Mouse (Mus musculus) liver, embryonic 14.5 days (tissue): ENCODE measurements around the gene Chn2. TPM values are rescaled to one million over a fixed set of nuclear protein-coding genes. Genes with fewer than 3 reads are reported as not detected.
A peak's percentile ranks its signal among the peaks of the same experiment; 100 is the strongest.

Source experiments
- ATAC-seq: fragments of 200-750 bp; cut with Nextera tagmentation; 2 replicates; pipeline ENCODE4 v1.8.0; 2017; ENCODE audit warnings: moderate number of reproducible peaks, mild to moderate bottlenecking, moderate library complexity; ENCODE audit not compliant: insufficient read depth
- DNase-seq, 3 experiments: peaks; one replicate each; pipeline ENCODE4 v3.0.0-alpha.2; 2012 to 2013; ENCODE audit warnings: low read depth in 3 of 3, low spot score in 3 of 3
- H3K27ac ChIP-seq: fragments of 300-500 bp; sonication (generic); 2 replicates; pipeline ENCODE4 v1.5.1; 2014; ENCODE audit warnings: moderate library complexity, mild to moderate bottlenecking, control low read depth, inconsistent platforms
- H3K27me3 ChIP-seq: fragments of 300-500 bp; sonication (generic); 2 replicates; pipeline ENCODE4 v1.6.1; 2014; ENCODE audit warnings: mild to moderate bottlenecking, low read length, moderate library complexity; ENCODE audit not compliant: control insufficient read depth, insufficient read depth
- H3K36me3 ChIP-seq: fragments of 300-500 bp; sonication (generic); replicated peaks from 2 replicates; pipeline ENCODE4 v1.6.1; 2014; ENCODE audit warnings: low read depth; ENCODE audit not compliant: control insufficient read depth, insufficient read depth
- H3K4me1 ChIP-seq, 2 experiments: fragments of 200-500 bp in 1 of 2; fragments of 300-500 bp in 1 of 2; sonication (generic) in 1 of 2; replicated peaks; 2 replicates each; pipeline ENCODE4 v1.6.1; 2012 to 2014; ENCODE audit warnings: antibody characterized with exemption in 1 of 2, inconsistent platforms in 1 of 2, low read length in 1 of 2; ENCODE audit not compliant: control insufficient read depth in 2 of 2, insufficient read depth in 2 of 2
- H3K4me2 ChIP-seq: fragments of 300-500 bp; sonication (generic); 2 replicates; pipeline ENCODE4 v1.6.1; 2014; ENCODE audit warnings: low read depth, mild to moderate bottlenecking, control low read depth, moderate library complexity
- H3K4me3 ChIP-seq, 2 experiments: fragments of 200-500 bp in 1 of 2; fragments of 300-500 bp in 1 of 2; sonication (generic) in 1 of 2; 2 replicates each; pipeline ENCODE4 v1.5.1; 2012 to 2014; ENCODE audit warnings: low read depth in 2 of 2, low read length in 2 of 2, mild to moderate bottlenecking in 2 of 2, control low read depth in 1 of 2, inconsistent platforms in 1 of 2, moderate library complexity in 1 of 2; ENCODE audit not compliant: insufficient read depth in 1 of 2
- H3K9ac ChIP-seq: fragments of 300-500 bp; sonication (generic); replicated peaks from 2 replicates; pipeline ENCODE4 v1.6.1; 2014; ENCODE audit warnings: mild to moderate bottlenecking, control low read depth, moderate library complexity
- H3K9me3 ChIP-seq: fragments of 300-500 bp; sonication (generic); 2 replicates; pipeline ENCODE4 v1.6.1; 2016; ENCODE audit warnings: low read length, mixed read lengths; ENCODE audit not compliant: control insufficient read depth
- CTCF ChIP-seq: IDR thresholded peaks from 2 replicates; pipeline ENCODE4 v1.5.1; 2016; ENCODE audit warnings: antibody characterized with exemption, low read depth, control low read depth
- EP300 ChIP-seq: IDR thresholded peaks from 2 replicates; pipeline ENCODE4 v1.6.1; 2016; ENCODE audit warnings: antibody characterized with exemption, low read depth
- WGBS: fragments of 180-500 bp; shearing (Covaris S2); extraction: QIAGEN DNeasy Blood & Tissue Kit; methylation state at CpG from one replicate; pipeline ENCODE4 v1.1.7; 2014; ENCODE audit not compliant: insufficient replicate concordance; 5-methylcytosine and 5-hydroxymethylcytosine counted together
- polyA plus RNA-seq, 2 experiments: library from polyadenylated mRNA; depleted of rRNA in 1 of 2; stranded (reverse) in 1 of 2; unstranded in 1 of 2; fragments of >200 nt; fragmentation: Nextera tagmentation in 1 of 2; extraction: Ambion mirVana in 1 of 2; gene quantifications; 2 replicates each; pipeline versions ENCODE4 v1.2.1 to v1.2.3; 2012 to 2014

Chn2 gene
- polyA plus RNA-seq, 2 experiments = 1.7 to 4.3 TPM

- ATAC-seq (no peak), DNase-seq (no peak)
- 39% methylated on average over 4 of the region's 4 CpGs for WGBS
- Histone ChIP-seq H3K4me3 (no peak overlapping the region), H3K9me3 (no peaks in the 10 kb centered on the region), H3K27me3 (no peaks in the 10 kb centered on the region), H3K27ac (no peak overlapping the region), H3K4me1 (peaks cover 0 to 2% of the 10 kb centered on the region in 2 experiments; a peak in 1 of 4 replicates), H3K36me3 (no peaks in the 10 kb centered on the region), H3K4me2 (no peak overlapping the region), H3K9ac (no peak overlapping the region)
- TF ChIP-seq CTCF = 0 out of 2 replicates have a peak, but pooled peaks have one; percentile 4
- TF ChIP-seq EP300 = no peak
Observed at GRCm38 (mm10) chr6:54225327-54225726, 186.0 kb downstream of the Chn2 start.

GRCm38 (mm10) chr6:54227061-54227460, 187.7 kb downstream of the Chn2 start:
- ATAC-seq (no peak), DNase-seq (no peak)
- H3K36me3 ChIP-seq = no peaks in the 10 kb centered on the region
- H3K4me3 ChIP-seq = no peak overlapping the region
- no peaks in the 10 kb centered on the region for H3K27me3 ChIP-seq
- no peak overlapping the region for H3K27ac ChIP-seq
- no peak overlapping the region for H3K9ac ChIP-seq
- peaks cover 0 to 2% of the 10 kb centered on the region in 2 experiments; a peak in 1 of 4 replicates for H3K4me1 ChIP-seq
- no peaks in the 10 kb centered on the region for H3K9me3 ChIP-seq
- TF ChIP-seq CTCF = no peak
- no peak for TF ChIP-seq EP300
- H3K4me2 ChIP-seq = no peak overlapping the region
- whole genome bisulfite sequencing = 65% methylated on average over 3 of the region's 3 CpGs

- Histone ChIP-seq H3K9me3 (no peaks in the 10 kb centered on the region), H3K27ac (no peak overlapping the region), H3K36me3 (no peaks in the 10 kb centered on the region), H3K4me3 (no peak overlapping the region), H3K9ac (no peak overlapping the region), H3K4me2 (no peak overlapping the region), H3K27me3 (no peaks in the 10 kb centered on the region), H3K4me1 (peaks cover 0 to 2% of the 10 kb centered on the region in 2 experiments; a peak in 1 of 4 replicates)
- DNase-seq (no peak), ATAC-seq (no peak)
- TF ChIP-seq EP300 (no peak), CTCF (no peak)
- WGBS = 63% methylated on average over 9 of the region's 9 CpGs
Observed at GRCm38 (mm10) chr6:54228421-54228820, 189.1 kb downstream of the Chn2 start.

- no peak overlapping the region for H3K27ac ChIP-seq
- peaks cover 0 to 2% of the 10 kb centered on the region in 2 experiments; a peak in 1 of 4 replicates for H3K4me1 ChIP-seq
- no peaks in the 10 kb centered on the region for H3K36me3 ChIP-seq
- no peak for ATAC-seq
- peak in 1 of 3 experiments; percentile 11 for DNase-seq
- H3K9ac ChIP-seq = no peak overlapping the region
- H3K9me3 ChIP-seq = no peaks in the 10 kb centered on the region
- H3K4me3 ChIP-seq = no peak overlapping the region
- H3K27me3 ChIP-seq = no peaks in the 10 kb centered on the region
- H3K4me2 ChIP-seq = no peak overlapping the region
- TF ChIP-seq CTCF = peak; percentile 76
- TF ChIP-seq EP300 = no peak
- 3% methylated on average over 2 of the region's 2 CpGs for WGBS
Observed at GRCm38 (mm10) chr6:54228874-54229273, 189.5 kb downstream of the Chn2 start.

GRCm38 (mm10) chr6:54231769-54232558, 192.6 kb downstream of the Chn2 start:
- no peak for DNase-seq
- no peak overlapping the region for H3K4me3 ChIP-seq
- ATAC-seq = no peak
- no peaks in the 10 kb centered on the region for H3K36me3 ChIP-seq
- peaks cover 0 to 2% of the 10 kb centered on the region in 2 experiments; a peak in 1 of 4 replicates for H3K4me1 ChIP-seq
- no peak overlapping the region for H3K27ac ChIP-seq
- H3K27me3 ChIP-seq = no peaks in the 10 kb centered on the region
- no peaks in the 10 kb centered on the region for H3K9me3 ChIP-seq
- no peak for TF ChIP-seq CTCF
- TF ChIP-seq EP300 = no peak
- WGBS = 65% methylated on average over 13 of the region's 13 CpGs
- no peak overlapping the region for H3K9ac ChIP-seq
- H3K4me2 ChIP-seq = no peak overlapping the region
